Mouse (Mus musculus) left cerebral cortex, adult 8-10 months (tissue): Measurements from ENCODE around the gene Oat. TPM values are rescaled to one million over a fixed set of nuclear protein-coding genes. Genes with fewer than 3 reads are reported as not detected.

Experiments
- DNase-seq, 2 experiments: peaks; one replicate each; pipeline ENCODE4 v3.0.0; 2022; ENCODE audit warnings: low spot score in 2 of 2
- total RNA-seq, 4 experiments: library from RNA; stranded (reverse); gene quantifications; 2 replicates each; pipeline ENCODE4 v1.2.4; 2022

The Oat gene
- total RNA-seq, 4 experiments from 2014 or later: 92.1 to 104 (median 98.2) TPM

DNA sequence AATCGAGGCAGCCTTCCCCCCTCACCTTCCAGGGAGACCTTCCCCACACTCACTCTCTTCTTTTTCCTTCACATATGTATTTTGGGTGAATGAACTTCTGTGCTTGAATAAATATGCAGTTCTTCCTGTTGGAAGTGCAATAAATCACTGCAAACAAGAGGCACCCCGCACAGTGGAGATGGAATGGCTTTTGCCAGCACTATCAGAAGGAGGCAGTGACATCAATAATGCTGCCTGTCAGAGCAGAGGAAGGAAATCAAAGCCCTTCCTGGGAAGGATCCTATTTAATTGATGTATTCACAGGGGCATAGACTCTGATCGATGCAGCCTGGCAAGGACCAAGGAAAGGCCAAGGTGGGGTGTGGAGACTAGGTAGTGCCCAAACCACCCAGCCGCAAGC, 33.8 kb downstream of the Oat start:
- DNase-seq: no peak

GRCm38 (mm10) chr7:132541566-132541965, 34.6 kb downstream of the Oat start:
- no peak for DNase-seq

DNA sequence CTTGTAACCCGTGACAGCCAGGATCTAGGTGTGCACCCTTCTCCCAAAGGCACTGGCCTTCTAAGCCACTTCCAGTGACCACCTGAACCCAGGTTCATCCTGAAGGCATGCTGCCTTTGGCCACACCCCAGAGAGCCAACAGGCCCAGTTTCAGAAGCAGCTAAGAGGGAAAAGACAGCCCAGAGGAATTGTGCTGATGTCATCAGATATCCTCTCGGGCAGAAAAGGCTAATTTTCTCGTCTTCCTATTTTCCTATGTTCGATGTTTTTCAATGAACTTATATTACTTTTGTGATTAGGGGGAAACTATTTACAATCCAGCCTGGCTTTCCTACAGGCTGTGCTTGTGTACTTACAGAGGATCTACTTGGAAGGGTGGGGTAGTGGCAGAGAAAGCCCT, 35.6 kb downstream of the Oat start:
- DNase-seq: no peak

DNA sequence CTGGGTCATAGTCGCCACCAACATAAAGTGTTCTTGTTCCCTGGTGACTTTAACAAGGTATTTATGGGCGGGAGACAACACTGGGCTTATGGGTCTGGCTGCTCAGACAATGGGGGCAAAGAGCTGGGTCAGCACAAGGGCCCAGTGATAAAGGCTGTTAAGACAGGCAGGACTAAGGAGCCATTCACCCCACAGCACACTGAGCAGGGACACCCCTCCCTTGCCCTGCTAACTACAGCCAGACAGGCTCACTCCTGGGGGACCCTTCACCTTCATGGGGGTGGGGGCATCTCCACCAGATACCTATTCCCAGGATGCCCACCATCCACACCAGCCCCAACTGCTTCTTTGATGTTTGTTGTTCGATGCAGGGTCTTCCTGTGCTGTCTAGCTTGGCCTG, 47.0 kb downstream of the Oat start:
- no peak for DNase-seq

- peak in 1 of 2 experiments; percentile 15 for DNase-seq
Observed at GRCm38 (mm10) chr7:132513419-132513982, 62.7 kb downstream of the Oat start.

DNA sequence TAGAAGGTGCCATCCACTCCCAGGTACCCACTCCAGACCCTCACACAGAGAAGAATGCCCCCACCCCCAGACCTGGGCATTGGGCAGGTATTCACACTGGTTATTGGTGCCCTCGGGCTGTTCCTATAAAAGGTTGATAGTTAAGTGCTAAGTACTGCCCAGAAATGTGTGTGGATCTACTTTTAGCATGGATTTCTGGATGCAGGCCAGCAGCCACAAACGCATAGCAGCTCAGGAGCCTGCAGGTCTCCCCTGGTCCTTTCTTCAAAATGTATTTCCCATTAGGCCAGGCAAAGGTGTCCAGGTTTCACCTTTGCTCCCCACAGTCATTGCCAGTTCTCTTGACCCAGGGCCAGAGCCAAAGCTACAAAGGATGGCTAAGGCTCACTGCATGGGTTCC, 67.1 kb downstream of the Oat start:
- no peak for DNase-seq

Other genes starting within 250 kb of the Oat start
- gene Nkx1-2, start 23.2 kb upstream of the Oat start, total RNA-seq: under 1 TPM in 2 of 4 experiments, not detected in 2; 0.14 to 0.15 TPM
- gene Lhpp, start 34.2 kb upstream of the Oat start, total RNA-seq: 10 to 100 TPM; 16.2 to 18.5 (median 17.1) TPM
- gene Fam53b, start 237.5 kb upstream of the Oat start, total RNA-seq: 10 to 100 TPM; 57.0 to 68.5 (median 63.4) TPM